Mouse (Mus musculus) v-Abl transformed pro-B cells (cell line): ENCODE measurements around the gene Izumo2.

Source experiments
- in situ Hi-C, 2 experiments: fragments of 400-800 bp; cut with MboI; formaldehyde crosslinking; loops; one replicate each; pipeline ENCODE4 v1.15.1; 2025; ENCODE audit not compliant: unreplicated experiment in 2 of 2

Gene Izumo2

GRCm38 (mm10) chr7:44708574-44708973, at the start of gene Izumo2:
Izumo2 (plus strand) TSS chr7:44708742.
- in situ Hi-C loops: no loop called here

- in situ Hi-C loops: no loop called here
These were observed 47.3 kb upstream of the Izumo2 start for GRCm38 (mm10) chr7:44661219-44661618.

DNA sequence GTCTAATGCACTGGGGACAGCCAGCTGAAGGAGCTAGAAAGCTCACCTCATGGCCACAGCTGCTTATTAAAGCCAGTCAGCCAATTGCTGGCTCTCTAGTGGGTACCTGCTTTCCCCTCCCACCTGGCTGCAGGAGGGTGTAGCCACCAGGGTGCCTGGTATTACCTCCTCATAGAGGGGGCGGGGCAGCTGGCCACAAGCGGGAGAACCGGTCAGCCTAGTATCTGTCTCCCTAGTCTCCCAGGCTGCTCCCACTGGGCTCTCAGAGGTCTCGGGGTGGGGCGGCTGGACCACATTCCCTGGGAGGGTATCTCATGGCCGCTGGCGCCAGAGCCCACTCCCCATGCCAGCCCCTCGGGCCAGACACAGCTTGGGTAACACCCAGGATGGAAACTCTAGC, 46.4 kb upstream of the Izumo2 start:
- in situ Hi-C loops: no loop called here

GRCm38 (mm10) chr7:44662569-44662968, 46.0 kb upstream of the Izumo2 start:
- in situ Hi-C loops: no loop called here

DNA sequence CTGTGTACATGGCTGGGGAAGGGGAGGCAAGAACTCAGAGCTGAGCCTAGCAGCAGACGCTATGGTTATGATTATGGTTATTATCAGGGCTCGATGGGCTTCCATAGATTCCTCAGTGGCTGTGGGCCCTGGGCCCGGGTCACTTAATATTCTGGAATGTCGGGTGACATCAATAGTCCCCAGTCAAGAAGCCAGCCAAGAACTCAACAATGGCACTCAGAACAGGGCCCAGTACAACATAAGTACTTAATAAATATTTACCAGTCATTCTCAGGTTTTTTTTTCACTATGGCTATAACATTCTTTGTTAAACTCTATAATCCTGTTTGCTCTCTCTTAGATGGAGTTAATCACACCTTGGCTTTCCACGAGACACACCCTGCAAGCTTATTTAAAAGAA, 45.0 kb upstream of the Izumo2 start:
- in situ Hi-C loops: no loop called here

DNA sequence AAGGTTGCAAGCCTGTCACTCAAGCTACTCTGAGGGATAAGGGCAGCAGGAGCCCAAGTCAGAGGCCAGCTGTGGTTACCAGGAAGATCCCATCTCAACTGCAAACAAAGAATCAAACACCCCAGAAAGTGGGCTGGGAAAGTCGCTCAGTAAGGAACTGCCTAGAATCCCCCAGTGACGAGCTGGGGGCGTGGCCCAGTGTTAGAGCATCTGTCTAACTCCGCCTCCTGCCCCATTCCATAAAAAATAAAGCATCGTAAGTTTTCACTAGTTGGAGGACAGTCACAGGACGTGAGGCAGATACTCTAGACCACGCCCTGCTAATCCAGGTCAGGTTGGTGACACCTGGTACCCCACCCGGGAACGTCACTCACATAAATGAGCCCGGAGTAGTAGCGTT, 43.8 kb upstream of the Izumo2 start:
- in situ Hi-C loops: no loop called here

DNA sequence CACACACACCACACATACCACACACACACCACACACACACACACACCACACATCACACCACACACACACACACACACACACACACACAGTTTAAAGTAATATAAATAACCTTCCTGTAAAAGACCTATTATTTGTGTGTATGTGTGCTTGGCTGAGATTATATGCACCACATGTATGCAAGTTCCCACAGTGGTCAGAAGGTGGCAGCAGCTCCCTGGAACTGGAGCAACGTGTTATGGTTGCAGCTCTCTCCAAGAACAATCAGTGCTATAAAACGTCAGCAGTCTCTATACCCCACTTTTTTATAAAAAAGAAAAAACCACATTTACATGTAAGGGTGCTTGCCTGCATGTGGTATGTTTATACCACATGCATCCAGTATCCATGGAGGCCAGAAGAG, 42.1 kb upstream of the Izumo2 start:
- in situ Hi-C loops: no loop called here

DNA sequence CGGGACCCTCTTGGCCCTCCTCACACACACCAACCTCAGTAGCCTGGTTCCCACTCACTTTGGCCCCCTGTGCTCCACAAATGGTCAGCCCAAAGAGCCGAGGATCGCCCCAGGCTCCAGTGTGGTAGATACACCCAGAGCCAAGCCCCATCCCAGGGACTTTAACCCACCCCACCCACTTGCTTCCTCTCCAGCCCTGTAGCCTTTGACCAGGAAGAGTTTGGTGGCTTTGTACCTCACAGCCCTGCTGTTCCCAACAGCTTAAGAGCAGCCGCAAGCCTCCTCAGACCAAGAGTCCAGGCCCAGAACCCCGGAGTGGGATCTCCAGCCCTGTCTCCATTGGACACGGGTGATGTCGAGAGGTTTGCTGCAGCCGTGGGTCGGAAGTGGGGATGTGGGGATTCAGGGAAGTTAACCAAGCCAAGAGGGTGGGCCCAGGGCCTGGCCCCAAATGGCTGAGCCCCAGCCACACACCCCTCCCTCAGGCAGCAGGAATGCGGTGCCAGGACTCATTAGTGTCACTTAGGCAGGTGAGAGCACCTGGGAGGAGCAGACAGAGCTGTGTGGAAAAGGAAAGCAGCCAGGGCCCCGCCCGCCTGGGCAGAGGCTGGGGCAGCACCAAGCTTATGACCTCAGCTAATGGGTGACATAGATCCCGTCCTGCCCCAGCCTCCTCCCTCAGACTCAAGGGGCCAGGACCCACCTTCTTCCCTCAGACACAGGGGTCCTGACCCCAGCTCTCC, 40.4 kb upstream of the Izumo2 start:
- in situ Hi-C loops: no loop called here

DNA sequence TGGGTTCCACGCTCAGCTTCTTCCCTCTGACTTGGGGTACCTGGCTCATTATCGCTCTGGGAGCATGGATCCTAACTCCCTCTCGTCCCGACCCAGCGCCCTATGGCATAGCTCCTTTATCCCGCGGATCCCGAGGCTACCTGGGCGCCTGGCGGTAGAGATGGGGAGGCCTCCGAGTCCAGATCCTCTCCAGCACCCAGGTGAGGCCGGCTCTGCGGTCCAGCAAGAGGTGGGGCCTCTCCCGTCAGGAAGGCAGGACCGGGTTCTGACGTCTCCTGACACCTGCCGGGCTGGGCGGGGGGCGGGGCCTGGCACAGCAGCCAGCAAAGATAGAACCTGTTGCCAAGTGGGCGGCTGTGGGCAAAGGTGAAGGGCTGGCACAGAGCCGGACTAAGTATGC, 39.4 kb upstream of the Izumo2 start:
- in situ Hi-C loops: no loop called here

DNA sequence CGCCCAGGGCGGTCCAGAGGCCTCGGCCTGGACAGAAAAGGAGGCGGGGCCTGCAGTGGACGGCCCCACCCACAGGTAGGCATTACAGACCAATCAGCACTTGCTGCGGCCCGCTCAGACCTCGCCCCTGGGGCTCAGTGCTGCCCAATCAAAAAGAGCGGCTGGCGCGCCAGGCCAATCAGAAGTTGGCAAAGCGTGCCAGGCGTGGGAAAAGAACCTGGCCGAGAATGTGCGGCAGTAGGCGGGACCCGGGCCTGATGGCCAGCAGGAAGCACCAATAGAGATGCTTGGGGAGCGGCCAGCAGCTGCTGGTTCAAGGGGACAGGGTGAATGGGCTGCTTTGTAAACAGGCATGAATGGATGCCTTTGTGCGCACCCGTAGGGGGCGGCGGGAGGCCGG, 37.7 kb upstream of the Izumo2 start, which contains the start of gene Myh14:
Gene Myh14 (minus strand): TSS at position 41 of the 400 bp plus-strand sequence.
- in situ Hi-C loops: no loop called here

GRCm38 (mm10) chr7:44672193-44672592, 36.3 kb upstream of the Izumo2 start:
- in situ Hi-C loops: no loop called here

- in situ Hi-C loops: no loop called here
These were observed 34.0 kb upstream of the Izumo2 start for GRCm38 (mm10) chr7:44674511-44674910.

- in situ Hi-C loops: no loop called here
These were observed 33.4 kb upstream of the Izumo2 start for GRCm38 (mm10) chr7:44675171-44675570.

DNA sequence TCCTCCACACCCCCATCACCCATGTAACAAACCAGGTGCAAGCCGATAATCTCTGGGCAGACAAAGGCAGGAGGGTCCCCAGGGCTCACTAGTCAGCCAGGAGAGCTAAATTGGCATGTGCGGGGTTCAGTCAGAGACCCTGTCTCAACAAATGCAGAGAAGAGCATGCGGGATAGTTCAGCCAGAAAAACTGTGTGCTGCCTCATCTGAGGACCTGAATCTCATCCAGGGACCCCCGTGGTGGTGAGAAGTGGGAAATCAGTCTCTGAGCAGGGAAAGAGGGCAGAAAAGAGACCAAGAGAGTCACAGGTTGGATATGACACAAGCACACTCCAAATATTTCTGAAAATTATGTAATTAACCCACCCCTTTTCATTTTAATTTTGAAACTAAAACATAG, 32.4 kb upstream of the Izumo2 start:
- in situ Hi-C loops: no loop called here

DNA sequence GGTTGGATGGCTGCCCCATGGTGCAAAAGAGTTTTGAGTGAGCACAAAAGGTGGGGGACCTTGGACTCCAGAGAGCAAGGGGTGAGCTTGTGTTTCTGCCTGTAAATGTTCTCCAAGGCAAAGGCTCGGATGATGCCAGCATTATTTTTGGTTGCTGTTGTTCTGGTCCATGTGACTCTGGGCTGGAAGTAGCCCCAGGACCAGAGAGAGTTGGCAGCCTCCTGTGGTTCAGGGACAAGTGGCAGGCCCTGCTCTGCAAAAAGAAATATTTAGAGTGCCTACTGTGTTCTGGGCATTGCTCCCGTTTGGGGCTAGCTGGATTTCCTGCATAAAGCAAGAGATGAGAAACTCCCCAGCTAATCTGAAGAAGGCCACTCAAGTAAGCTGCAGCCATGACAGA, 31.9 kb upstream of the Izumo2 start:
- in situ Hi-C loops: no loop called here

- in situ Hi-C loops: no loop called here
These were observed 24.9 kb upstream of the Izumo2 start for GRCm38 (mm10) chr7:44683656-44684055.

DNA sequence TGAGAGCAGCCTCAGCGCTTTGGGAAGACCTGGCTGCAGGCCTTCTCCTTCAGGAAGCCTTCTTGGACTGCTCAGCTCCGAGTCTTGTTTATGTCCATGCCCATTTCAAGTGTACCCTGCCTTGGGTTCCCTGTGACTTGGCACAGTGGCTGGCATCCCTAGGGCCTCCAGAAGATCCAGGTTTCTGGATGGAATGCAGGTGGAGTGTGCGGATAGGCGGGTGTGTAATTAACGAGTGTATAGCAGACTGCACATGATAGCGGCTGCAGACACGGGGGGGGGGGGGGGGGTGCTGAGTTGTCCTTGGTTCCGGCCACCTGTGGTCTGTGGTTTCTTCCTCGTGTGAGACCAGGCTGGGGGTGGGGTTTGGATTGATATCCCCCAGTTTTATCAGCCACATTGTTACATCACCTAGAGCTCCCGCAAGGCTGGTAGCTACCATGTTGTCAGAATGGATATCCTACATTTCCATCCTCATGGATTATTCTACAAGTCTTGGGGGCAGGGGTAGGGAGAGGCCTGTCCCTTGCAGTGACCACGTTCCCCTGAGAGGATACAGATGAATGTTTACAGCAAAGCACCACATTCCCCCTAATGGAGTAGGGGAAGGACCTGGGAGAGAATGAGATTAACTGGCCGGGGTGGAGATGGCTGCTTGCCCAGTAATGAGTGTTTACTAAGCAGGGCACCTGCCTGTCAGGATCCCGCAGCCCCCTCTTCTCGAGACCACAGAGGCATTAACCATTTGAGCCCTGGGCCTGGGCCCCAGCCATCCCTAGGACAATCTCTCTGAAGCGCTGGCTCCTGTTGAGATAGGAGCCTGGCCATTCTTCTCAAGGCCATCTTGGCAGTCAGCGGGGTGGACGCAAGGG, 22.8 kb upstream of the Izumo2 start:
- in situ Hi-C loops: no loop called here

GRCm38 (mm10) chr7:44688890-44689289, 19.7 kb upstream of the Izumo2 start:
- in situ Hi-C loops: no loop called here

DNA sequence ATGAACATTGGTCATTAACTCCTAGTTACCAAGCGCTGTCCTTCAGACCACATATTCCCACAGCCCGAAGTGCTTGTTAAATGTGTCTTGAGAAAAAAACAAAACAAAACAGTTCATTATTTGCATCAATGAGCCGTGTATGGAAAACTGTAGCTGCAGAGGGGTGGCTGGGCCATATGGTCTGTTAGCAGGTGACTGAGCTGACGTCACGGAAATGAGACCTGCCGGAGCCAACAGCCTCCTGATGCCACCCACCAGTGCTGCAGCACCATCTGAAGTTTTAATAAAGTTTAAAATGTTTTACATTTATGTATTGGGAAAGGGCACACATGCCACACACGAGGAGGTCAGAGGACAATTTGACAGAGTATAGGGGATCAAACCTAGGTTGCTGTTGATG, 19.2 kb upstream of the Izumo2 start:
- in situ Hi-C loops: no loop called here

- in situ Hi-C loops: no loop called here
These were observed 14.9 kb upstream of the Izumo2 start for GRCm38 (mm10) chr7:44693427-44694175.

GRCm38 (mm10) chr7:44695223-44695622, 13.3 kb upstream of the Izumo2 start:
- in situ Hi-C loops: no loop called here
